Mouse (Mus musculus) liver, adult 2 months (tissue): ENCODE measurements around the gene Arhgef3.

ENCODE experiments used
- CTCF ChIP-seq: fragments of 200-500 bp; IDR thresholded peaks from 2 replicates; pipeline ENCODE4 v1.5.1; 2011; ENCODE audit warnings: low read depth, low read length, control low read depth
- POLR2A ChIP-seq: fragments of 200-500 bp; IDR thresholded peaks from 2 replicates; pipeline ENCODE4 v1.6.1; 2011; ENCODE audit warnings: low read length, control low read depth; ENCODE audit not compliant: insufficient read depth; ENCODE audit errors: extremely low read depth

DNA sequence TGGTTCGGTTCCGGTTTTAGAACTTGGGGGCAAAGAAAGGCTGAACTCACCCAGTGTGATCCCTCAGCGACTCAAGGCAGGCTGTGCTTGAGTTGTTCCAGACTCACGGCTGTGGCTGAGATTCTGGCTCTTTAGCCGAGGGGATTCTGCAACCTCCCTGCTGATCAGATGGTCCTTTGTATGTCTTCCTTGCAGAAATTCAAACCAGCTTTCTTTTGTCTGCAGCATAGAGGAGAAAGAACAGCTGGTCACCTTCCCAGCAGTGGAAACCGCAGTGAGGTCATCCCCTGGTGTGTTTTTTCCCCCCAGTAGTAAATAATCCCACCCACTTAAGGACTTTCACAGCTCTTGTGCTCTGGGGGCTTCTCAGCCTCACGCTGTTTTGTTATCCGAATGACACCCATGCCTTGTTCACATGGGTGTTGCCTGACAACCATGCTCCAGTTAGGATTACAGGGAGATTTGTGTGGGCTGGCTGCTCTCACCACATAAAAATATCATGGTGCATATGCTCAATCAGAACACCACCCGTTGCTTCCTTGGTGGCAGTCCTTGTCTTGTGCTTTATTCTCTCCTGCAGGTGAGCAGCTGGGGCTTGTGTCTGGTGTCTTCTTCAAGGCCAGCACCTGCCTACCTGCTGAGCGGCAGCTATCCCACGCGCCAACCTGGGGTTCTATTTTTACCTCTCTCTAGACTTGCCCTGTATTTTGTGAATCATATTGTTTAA, 8.8 kb upstream of the Arhgef3 start:
- no peak for TF ChIP-seq POLR2A
- TF ChIP-seq CTCF = no peak
